In the genomic region with DNA sequence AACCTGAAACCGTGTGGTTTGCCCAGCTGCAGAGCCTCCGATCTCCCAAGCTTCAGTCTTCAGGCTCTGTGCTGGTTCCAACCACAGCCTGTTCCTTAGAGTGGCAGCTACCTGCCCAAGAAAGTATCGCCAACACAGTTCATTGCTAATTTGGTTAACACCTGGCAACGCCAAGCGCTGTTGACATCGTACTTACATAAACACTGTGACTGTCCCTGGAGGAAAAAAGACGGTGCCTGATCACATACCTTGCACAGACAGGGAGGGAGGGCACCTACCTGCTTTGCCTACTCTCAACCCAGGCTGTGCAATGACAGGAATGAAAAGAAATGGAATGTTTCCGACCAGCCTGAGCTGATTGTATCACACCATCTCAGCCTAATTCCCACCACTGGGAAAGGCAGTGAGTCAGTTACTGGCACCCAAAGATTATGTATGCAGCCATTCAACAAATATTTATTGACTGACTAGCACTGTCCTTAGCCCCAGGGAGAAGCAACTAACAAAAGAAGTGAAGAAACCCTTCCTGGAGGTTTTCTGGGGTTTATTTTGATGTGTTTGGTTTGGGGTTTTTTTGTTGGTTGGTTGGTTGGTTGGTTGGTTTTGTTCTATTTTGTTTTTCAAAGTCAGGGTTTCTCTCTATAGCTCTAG, we compare ENCODE assay signal across 24 mouse cellular contexts. TPM values are rescaled to one million over a fixed set of nuclear protein-coding genes. Genes with fewer than 3 reads are reported as not detected.
"Had no signal": no experiment of that assay in that cellular context is flagged by ENCODE, and none has a peak within 500 bp of the region (broad histone marks: within the 10 kb centered on the region; RNA-seq: fewer than 3 reads in every experiment).

No protein-coding gene starts in this region.

- H3K9me3 ChIP-seq: lung, embryonic 15.5 days; midbrain, embryonic 10.5 days; midbrain, embryonic 12.5 days; neural tube, embryonic 13.5 days; neural tube, embryonic 15.5 days had no signal

- H3K36me3 ChIP-seq: lung, embryonic 15.5 days; midbrain, embryonic 10.5 days; midbrain, embryonic 12.5 days; neural tube, embryonic 13.5 days; neural tube, embryonic 15.5 days had no signal

- H3K4me3 ChIP-seq: lung, embryonic 15.5 days; midbrain, embryonic 10.5 days; midbrain, embryonic 12.5 days; myocyte; neural tube, embryonic 13.5 days; neural tube, embryonic 15.5 days had no signal

- H3K9ac ChIP-seq: lung, embryonic 15.5 days; midbrain, embryonic 12.5 days; neural tube, embryonic 13.5 days; neural tube, embryonic 15.5 days had no signal

- H3K4me1 ChIP-seq: neural tube, embryonic 13.5 days; neural tube, embryonic 15.5 days had no signal

- DNase-seq: lung, adult 2 months; lung, postnatal 14 days; lung, postnatal 4 days; midbrain, embryonic 14.5 days; retina, postnatal 1 day; right cerebral cortex, adult 18-20 months; right cerebral cortex, postnatal 25 days; right cerebral cortex, postnatal 4 days; spleen, adult 18-20 months; thymus, adult 2 months; thymus, postnatal 25 days; thymus, postnatal 4 days had no signal

- H3K27ac ChIP-seq: lung, embryonic 15.5 days; midbrain, embryonic 10.5 days; midbrain, embryonic 12.5 days; neural tube, embryonic 13.5 days; neural tube, embryonic 15.5 days had no signal

- H3K4me2 ChIP-seq: lung, embryonic 15.5 days; midbrain, embryonic 12.5 days; neural tube, embryonic 13.5 days; neural tube, embryonic 15.5 days had no signal

- H3K27me3 ChIP-seq: lung, embryonic 15.5 days; neural tube, embryonic 13.5 days had no signal

RNA-seq across cellular contexts. Expression of gene Rnf222, which starts 28.3 kb away (rescaled TPM):
- total RNA-seq: megakaryocyte, adult 5-6 weeks; megakaryocyte-erythroid progenitor cell, adult 5-6 weeks had no signal
- polyA plus RNA-seq: midbrain, embryonic 14.5 days; midbrain, embryonic 16.5 days; myocyte; neural tube, embryonic 13.5 days; neural tube, embryonic 15.5 days; small intestine, adult 2 months; stomach, embryonic 14.5 days; urinary bladder, adult 2 months had no signal
